Mouse (Mus musculus) B cell, adult 67 days (primary cell): ENCODE results near the gene Adh5. TPM values are rescaled to one million over a fixed set of nuclear protein-coding genes. Genes with fewer than 3 reads are reported as not detected.

Source experiments
- total RNA-seq, 2 experiments: library from RNA; stranded (reverse); gene quantifications; 4 replicates each; pipeline ENCODE4 v1.2.4; 2023

Adh5 gene
- total RNA-seq, result 10 to 100 TPM; 59.9 to 72.0 TPM

GRCm38 (mm10) chr3:138442612-138443464 is at the start of gene Adh5:
TSS of gene Adh5 (plus strand) at chr3:138443093.

GRCm38 (mm10) chr3:138415121-138415690 is 27.7 kb upstream of the Adh5 start, which contains the start of gene Adh4:
TSS of gene Adh4 (plus strand) at chr3:138415466.

GRCm38 (mm10) chr3:138489327-138490033 is 46.6 kb downstream of the Adh5 start, which contains the start of gene Metap1:
TSS of gene Metap1 (minus strand) at chr3:138489515.

Other genes starting within 250 kb of the Adh5 start
- not detected for gene 4930579F01Rik, start 249.3 kb upstream of the Adh5 start, total RNA-seq
- gene Adh7, start 225.3 kb upstream of the Adh5 start, total RNA-seq, result not detected
- gene Adh1, start 182.1 kb upstream of the Adh5 start, total RNA-seq, result not detected
- not detected for gene Adh6a, start 129.8 kb upstream of the Adh5 start, total RNA-seq
- gene Adh6b, start 101.3 kb upstream of the Adh5 start, total RNA-seq, result not detected
- not detected for gene Adh4, start 27.6 kb upstream of the Adh5 start, total RNA-seq
- 10 to 100 TPM; 49.0 to 49.1 TPM for gene Metap1, start 46.4 kb downstream of the Adh5 start, total RNA-seq
- 10 to 100 TPM; 72.4 to 73.2 TPM for gene Eif4e, start 83.1 kb downstream of the Adh5 start, total RNA-seq